Mouse (Mus musculus) erythroblast, embryonic 14.5 days (primary cell): ENCODE measurements around the gene Olfr157.

Experiments used
- GATA1 ChIP-seq: IDR thresholded peaks from 2 replicates; pipeline ENCODE4 v1.6.1; 2012; ENCODE audit warnings: low read length, inconsistent platforms, mixed read lengths
- TAL1 ChIP-seq: IDR thresholded peaks from 3 replicates; pipeline ENCODE4 v1.6.1; 2012; ENCODE audit warnings: low read length, inconsistent platforms, mixed read lengths

DNA sequence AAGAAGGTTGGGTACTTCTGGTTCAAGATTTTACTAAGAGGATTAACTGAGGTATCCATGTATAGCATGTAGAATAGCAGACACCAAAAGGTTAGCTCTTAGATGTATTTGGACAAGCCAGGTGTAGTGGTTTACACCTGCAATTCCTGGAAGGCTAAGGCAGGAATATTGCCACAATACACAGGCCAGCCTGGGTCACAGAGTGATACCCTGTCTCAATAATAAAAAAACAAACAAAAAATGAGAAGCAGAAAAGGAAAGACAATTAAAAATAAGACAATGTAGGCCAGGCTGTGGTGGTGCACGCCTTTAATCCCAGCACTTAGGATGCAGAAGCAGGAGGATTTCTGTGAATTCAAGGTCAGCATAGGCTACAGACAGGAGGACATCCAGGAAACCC, 37.2 kb upstream of the Olfr157 start:
- TF ChIP-seq GATA1 = no peak
- TF ChIP-seq TAL1 = no peak
